Mouse (Mus musculus) cortical plate, adult 2 months (tissue): ENCODE results near the gene Retreg3. TPM values are rescaled to one million over a fixed set of nuclear protein-coding genes. Genes with fewer than 3 reads are reported as not detected.

Source experiments
- H3K27ac ChIP-seq: fragments of 200-500 bp; 2 replicates; pipeline ENCODE4 v1.5.1; 2012; ENCODE audit warnings: low read length, control low read depth, inconsistent platforms; ENCODE audit not compliant: insufficient read depth
- H3K4me1 ChIP-seq: fragments of 200-500 bp; 2 replicates; pipeline ENCODE4 v1.6.1; 2011; ENCODE audit warnings: low read length; ENCODE audit not compliant: control insufficient read depth, insufficient read depth
- H3K4me3 ChIP-seq: fragments of 200-500 bp; 2 replicates; pipeline ENCODE4 v1.5.1; 2011; ENCODE audit warnings: mild to moderate bottlenecking, low read length, control low read depth; ENCODE audit not compliant: insufficient read depth
- CTCF ChIP-seq: fragments of 200-500 bp; IDR thresholded peaks from 2 replicates; pipeline ENCODE4 v1.5.1; 2011; ENCODE audit warnings: mild to moderate bottlenecking, control low read depth, low read length; ENCODE audit not compliant: insufficient read depth; ENCODE audit errors: extremely low read depth
- POLR2A ChIP-seq: fragments of 200-500 bp; IDR thresholded peaks from 2 replicates; pipeline ENCODE4 v1.6.1; 2011; ENCODE audit warnings: mild to moderate bottlenecking, low read length, control low read depth; ENCODE audit not compliant: insufficient read depth; ENCODE audit errors: extremely low read depth
- polyA plus RNA-seq: library from polyadenylated mRNA; depleted of rRNA; stranded (reverse); fragments of >200 nt; gene quantifications from 2 replicates; pipeline ENCODE4 v1.2.3, GENCODE M21; 2012

Gene Retreg3
- polyA plus RNA-seq, 1 experiment: 65.7 TPM

GRCm38 (mm10) chr11:101060126-101060525 is 59.6 kb downstream of the Retreg3 start:
- Histone ChIP-seq H3K4me1 (peaks cover 8% of the 10 kb centered on the region; the same call in 1 of the 2 replicates), H3K4me3 (no peak overlapping the region), H3K27ac (peak overlapping the region; percentile 61)
- TF ChIP-seq CTCF: no peak
- TF ChIP-seq POLR2A: no peak

DNA sequence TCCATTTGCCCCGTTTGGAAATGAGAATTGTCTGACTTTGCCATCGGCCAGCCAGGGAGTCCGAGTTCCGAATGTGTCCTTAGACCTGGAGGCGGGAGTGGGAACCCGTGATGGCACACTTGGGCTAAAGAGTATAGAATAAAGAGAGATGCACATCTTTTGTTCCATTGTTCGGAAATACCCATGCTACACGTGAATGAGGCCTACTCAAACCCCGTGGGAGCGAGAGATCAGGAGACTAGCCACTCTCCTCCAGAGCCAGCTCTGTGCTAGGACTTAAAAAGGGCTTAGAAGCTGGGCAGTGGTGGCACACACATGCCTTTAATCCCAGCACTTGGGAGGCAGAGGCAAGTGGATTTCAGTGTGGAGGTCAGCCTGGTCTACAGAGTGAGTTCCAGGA is 60.2 kb downstream of the Retreg3 start:
- Histone ChIP-seq H3K27ac (peak overlapping the region; percentile 6), H3K4me3 (no peak overlapping the region), H3K4me1 (peaks cover 8% of the 10 kb centered on the region; the same call in 1 of the 2 replicates)
- no peak for TF ChIP-seq POLR2A
- no peak for TF ChIP-seq CTCF

- no peak overlapping the region for H3K4me3 ChIP-seq
- TF ChIP-seq POLR2A (no peak), CTCF (no peak)
- peaks cover 8% of the 10 kb centered on the region; the same call in 1 of the 2 replicates for H3K4me1 ChIP-seq
- H3K27ac ChIP-seq: peak overlapping the region; percentile 35; the same call in 1 of the 2 replicates
Measured at GRCm38 (mm10) chr11:101058726-101059125, 61.0 kb downstream of the Retreg3 start.

GRCm38 (mm10) chr11:101057860-101058259 is 61.8 kb downstream of the Retreg3 start:
- TF ChIP-seq POLR2A (no peak), CTCF (peak; percentile 74)
- Histone ChIP-seq H3K4me3 (no peak overlapping the region), H3K4me1 (peaks cover 6% of the 10 kb centered on the region; the same call in 1 of the 2 replicates), H3K27ac (peak overlapping the region; percentile 35; the same call in 1 of the 2 replicates)

DNA sequence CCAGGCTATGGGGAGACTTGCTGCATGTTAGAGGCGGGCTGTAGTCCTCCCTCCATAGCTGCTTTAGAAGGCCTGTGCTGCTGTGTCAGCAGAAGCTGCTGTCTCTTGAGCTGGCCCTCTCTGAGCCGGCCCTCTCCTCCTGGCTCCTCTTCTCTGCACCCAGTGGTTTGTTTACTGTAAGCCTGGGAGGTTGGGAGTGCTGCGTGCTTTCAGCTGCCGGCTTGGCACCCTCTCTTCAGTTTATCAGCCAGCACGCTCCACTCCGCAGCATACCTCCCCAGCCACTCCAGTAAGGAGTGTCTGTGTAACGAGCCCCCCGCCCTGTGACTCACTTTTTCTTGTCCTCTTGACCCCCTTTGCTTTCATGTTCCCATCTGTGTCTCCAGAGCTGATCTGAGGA is 62.8 kb downstream of the Retreg3 start:
- TF ChIP-seq POLR2A (no peak), CTCF (no peak)
- Histone ChIP-seq H3K27ac (peak overlapping the region; percentile 43; the same call in 1 of the 2 replicates), H3K4me1 (peaks cover 6% of the 10 kb centered on the region; the same call in 1 of the 2 replicates), H3K4me3 (no peak overlapping the region)

GRCm38 (mm10) chr11:101055418-101055817 is 64.3 kb downstream of the Retreg3 start:
- no peak for TF ChIP-seq CTCF
- Histone ChIP-seq H3K4me1 (peaks cover 7% of the 10 kb centered on the region), H3K4me3 (no peak overlapping the region), H3K27ac (no peak overlapping the region)

- TF ChIP-seq POLR2A (no peak), CTCF (peak; percentile 23; the same call in 1 of the 2 replicates)
- H3K4me3 ChIP-seq: no peak overlapping the region
- peaks cover 12% of the 10 kb centered on the region for H3K4me1 ChIP-seq
- H3K27ac ChIP-seq: no peak overlapping the region
Measured at GRCm38 (mm10) chr11:101053974-101054373, 65.7 kb downstream of the Retreg3 start.

DNA sequence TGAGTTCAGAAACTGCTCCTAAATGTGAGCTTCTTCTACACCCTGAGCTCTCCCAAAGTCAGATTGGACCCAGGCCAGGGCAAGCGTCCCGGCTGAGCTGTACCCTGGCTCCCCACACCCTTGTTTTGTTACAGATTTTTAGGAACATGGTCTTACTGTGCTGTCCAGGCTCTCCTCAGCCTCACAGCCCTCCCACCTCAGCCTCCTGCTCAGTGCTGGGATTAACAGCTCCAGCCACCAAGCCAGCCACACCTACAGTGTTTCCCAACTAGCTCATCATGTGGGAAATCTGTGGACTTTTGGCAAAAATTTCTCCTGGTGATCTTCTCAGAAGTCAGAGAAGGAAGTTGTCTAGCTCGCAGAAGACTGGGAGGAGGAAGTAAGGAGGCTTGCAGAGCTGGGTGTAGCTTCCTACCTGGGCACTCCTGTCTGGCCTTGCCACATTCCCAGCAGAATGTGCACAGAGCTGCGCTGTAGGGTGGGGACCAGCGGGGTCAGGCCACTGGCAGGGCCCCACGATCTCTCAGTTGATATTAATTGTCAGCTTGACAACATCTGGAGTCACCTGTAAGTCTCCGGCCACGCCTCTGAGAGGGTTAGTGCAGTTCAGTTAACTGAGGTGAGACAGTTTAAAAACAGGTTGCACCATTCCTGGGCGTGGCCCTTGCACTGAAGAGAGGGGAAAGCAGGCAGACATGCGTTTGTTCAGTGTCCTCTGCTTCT is 66.8 kb downstream of the Retreg3 start:
- TF ChIP-seq POLR2A (no peak), CTCF (no peak)

DNA sequence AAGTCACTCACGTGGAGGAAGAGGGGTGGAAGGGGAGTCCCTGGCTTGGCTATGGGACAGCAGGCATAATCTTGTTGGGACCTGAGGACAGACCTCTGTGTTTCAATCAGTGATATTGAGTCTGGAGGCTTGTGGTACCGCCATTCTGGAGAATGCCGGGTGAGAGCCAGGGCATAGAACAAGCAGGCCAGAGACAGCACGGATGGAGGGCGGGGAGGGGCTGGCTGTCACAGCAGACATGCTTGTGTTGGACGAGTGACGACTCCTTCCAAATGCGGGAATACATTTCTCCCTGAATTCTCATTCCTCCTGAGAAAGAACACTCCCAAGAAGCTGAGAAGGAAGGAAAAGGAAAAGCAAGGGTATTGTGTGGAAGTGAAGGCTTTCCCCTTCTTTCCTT is 68.1 kb downstream of the Retreg3 start:
- Histone ChIP-seq H3K4me1 (peaks cover 12% of the 10 kb centered on the region), H3K27ac (no peak overlapping the region), H3K4me3 (no peak overlapping the region)
- TF ChIP-seq CTCF: no peak
- TF ChIP-seq POLR2A: no peak

More for the DNA sequence above, 66.8 kb downstream of the Retreg3 start:
- peaks cover 12% of the 10 kb centered on the region for H3K4me1 ChIP-seq
- 0 out of 2 replicates have a peak overlapping the region, but pooled peaks have one; percentile 7 for H3K27ac ChIP-seq
- H3K4me3 ChIP-seq: no peak overlapping the region

GRCm38 (mm10) chr11:101051051-101051493 is 68.6 kb downstream of the Retreg3 start:
- TF ChIP-seq POLR2A: no peak
- Histone ChIP-seq H3K4me3 (no peak overlapping the region), H3K4me1 (peaks cover 12% of the 10 kb centered on the region), H3K27ac (0 out of 2 replicates have a peak overlapping the region, but pooled peaks have one; percentile 1)
